Mouse (Mus musculus): ENCODE data around the gene Gm5134.
"Not testable (repeated sequence)": the region's sequence is repeated elsewhere in the genome, so short reads cannot be mapped to it uniquely, and the experiment has no call there.

The Gm5134 gene

GRCm38 (mm10) chr10:75994531-75995210 lies 40.4 kb downstream of the Gm5134 start:
- not testable (repeated sequence) for DNase-seq (ENCODE audit: low read depth, low spot score)

GRCm38 (mm10) chr10:75995463-75995862 lies 41.1 kb downstream of the Gm5134 start:
- DNase-seq (ENCODE audit: low read depth, low spot score) = no peak

- no peak for DNase-seq (ENCODE audit: low read depth, low spot score)
Observed at GRCm38 (mm10) chr10:75996315-75996714, 42.0 kb downstream of the Gm5134 start.

GRCm38 (mm10) chr10:76001160-76001559 lies 46.8 kb downstream of the Gm5134 start:
- no peak for DNase-seq (ENCODE audit: low read depth, low spot score)

- no peak for DNase-seq (ENCODE audit: low read depth, low spot score)
Observed at GRCm38 (mm10) chr10:76002101-76002521, 47.8 kb downstream of the Gm5134 start.

GRCm38 (mm10) chr10:76002615-76003014 lies 48.3 kb downstream of the Gm5134 start:
- DNase-seq (ENCODE audit: low read depth, low spot score) = no peak

GRCm38 (mm10) chr10:76003221-76003620 lies 48.9 kb downstream of the Gm5134 start:
- no peak for DNase-seq (ENCODE audit: low read depth, low spot score)

GRCm38 (mm10) chr10:76006385-76006784 lies 52.1 kb downstream of the Gm5134 start:
- no peak for DNase-seq (ENCODE audit: low read depth, low spot score)

GRCm38 (mm10) chr10:76009812-76010211 lies 55.5 kb downstream of the Gm5134 start:
- no peak for DNase-seq (ENCODE audit: low read depth, low spot score)

GRCm38 (mm10) chr10:76012922-76013321 lies 58.6 kb downstream of the Gm5134 start:
- DNase-seq (ENCODE audit: low read depth, low spot score) = no peak

GRCm38 (mm10) chr10:76016886-76017285 lies 62.6 kb downstream of the Gm5134 start:
- no peak for DNase-seq (ENCODE audit: low read depth, low spot score)

GRCm38 (mm10) chr10:76021728-76022127 lies 67.4 kb downstream of the Gm5134 start:
- DNase-seq (ENCODE audit: low read depth, low spot score) = no peak

GRCm38 (mm10) chr10:76023921-76024320 lies 69.6 kb downstream of the Gm5134 start:
- no peak for DNase-seq (ENCODE audit: low read depth, low spot score)

GRCm38 (mm10) chr10:76025470-76026190 lies 71.3 kb downstream of the Gm5134 start:
- DNase-seq (ENCODE audit: low read depth, low spot score) = no peak

- no peak for DNase-seq (ENCODE audit: low read depth, low spot score)
Observed at GRCm38 (mm10) chr10:76027127-76028015, 73.1 kb downstream of the Gm5134 start.

- DNase-seq (ENCODE audit: low read depth, low spot score) = no peak
Observed at GRCm38 (mm10) chr10:76028016-76028366, 73.7 kb downstream of the Gm5134 start.

- DNase-seq (ENCODE audit: low read depth, low spot score) = no peak
Observed at GRCm38 (mm10) chr10:76028396-76028795, 74.1 kb downstream of the Gm5134 start.

GRCm38 (mm10) chr10:76029276-76029675 lies 75.0 kb downstream of the Gm5134 start:
- no peak for DNase-seq (ENCODE audit: low read depth, low spot score)

GRCm38 (mm10) chr10:76030496-76030895 lies 76.2 kb downstream of the Gm5134 start:
- DNase-seq (ENCODE audit: low read depth, low spot score) = no peak

GRCm38 (mm10) chr10:76031511-76032401 lies 77.4 kb downstream of the Gm5134 start:
- DNase-seq (ENCODE audit: low read depth, low spot score) = peak; percentile 1

Data from brain, embryonic 18.5 days (tissue).